Mouse (Mus musculus): ENCODE measurements around the gene Rnf41. TPM values are rescaled to one million over a fixed set of nuclear protein-coding genes. Genes with fewer than 3 reads are reported as not detected.
A peak's percentile ranks its signal among the peaks of the same experiment; 100 is the strongest.

The Rnf41 gene
- polyA plus RNA-seq, 1 experiment from 2014 or later: 32.8 TPM

GRCm38 (mm10) chr10:128459409-128460269 lies 48.2 kb downstream of the Rnf41 start:
- Histone ChIP-seq H3K9me3 (ENCODE audit: low read depth, low read length) (no peaks in the 10 kb centered on the region), H3K4me1 (ENCODE audit: insufficient read depth) (0 out of 2 replicates have a peak, but pooled peaks cover 8% of the 10 kb centered on the region), H3K36me3 (ENCODE audit: insufficient read depth) (peaks cover 30% of the 10 kb centered on the region), H3K4me3 (ENCODE audit: low read depth, low read length) (peak overlapping the region; percentile 95), H3K4me2 (peak overlapping the region; percentile 68), H3K9ac (peak overlapping the region; percentile 96), H3K27me3 (ENCODE audit: insufficient read depth, low read length) (no peaks in the 10 kb centered on the region), H3K27ac (ENCODE audit: low read depth) (peak overlapping the region; percentile 96)
- DNase-seq (peak; percentile 63), ATAC-seq (ENCODE audit: insufficient read depth) (peak; percentile 56)
- TF ChIP-seq CTCF (IDR thresholded peaks at IDR 0.05; ENCODE audit: low read depth): no peak
- WGBS: under 1% methylated on average over 49 of the region's 67 CpGs

- H3K27me3 ChIP-seq (ENCODE audit: insufficient read depth, low read length): no peaks in the 10 kb centered on the region
- no peak for TF ChIP-seq CTCF (IDR thresholded peaks at IDR 0.05; ENCODE audit: low read depth)
- peak; percentile 23 for DNase-seq
- peak overlapping the region; percentile 68 for H3K4me2 ChIP-seq
- 5% methylated on average over 5 of the region's 5 CpGs for whole genome bisulfite sequencing
- peaks cover 36% of the 10 kb centered on the region for H3K36me3 ChIP-seq (ENCODE audit: insufficient read depth)
- no peak for ATAC-seq (ENCODE audit: insufficient read depth)
- 0 out of 2 replicates have a peak, but pooled peaks cover 8% of the 10 kb centered on the region for H3K4me1 ChIP-seq (ENCODE audit: insufficient read depth)
- H3K9me3 ChIP-seq (ENCODE audit: low read depth, low read length): no peaks in the 10 kb centered on the region
- peak overlapping the region; percentile 96 for H3K9ac ChIP-seq
- H3K4me3 ChIP-seq (ENCODE audit: low read depth, low read length): peak overlapping the region; percentile 95
- H3K27ac ChIP-seq (ENCODE audit: low read depth): peak overlapping the region; percentile 96; the same call in 1 of the 2 replicates
Observed at GRCm38 (mm10) chr10:128460270-128460630, 48.8 kb downstream of the Rnf41 start.

- TF ChIP-seq CTCF (IDR thresholded peaks at IDR 0.05; ENCODE audit: low read depth): no peak
- no peak for ATAC-seq (ENCODE audit: insufficient read depth)
- H3K27ac ChIP-seq (ENCODE audit: low read depth): no peak overlapping the region
- no peaks in the 10 kb centered on the region for H3K27me3 ChIP-seq (ENCODE audit: insufficient read depth, low read length)
- H3K9ac ChIP-seq: no peak overlapping the region
- no peak overlapping the region for H3K4me2 ChIP-seq
- H3K4me1 ChIP-seq (ENCODE audit: insufficient read depth): no peaks in the 10 kb centered on the region
- no peaks in the 10 kb centered on the region for H3K9me3 ChIP-seq (ENCODE audit: low read depth, low read length)
- H3K36me3 ChIP-seq (ENCODE audit: insufficient read depth): peaks cover 94% of the 10 kb centered on the region
- DNase-seq: no peak
- H3K4me3 ChIP-seq (ENCODE audit: low read depth, low read length): no peak overlapping the region
- WGBS: 88% methylated on average over 12 of the region's 12 CpGs
Observed at GRCm38 (mm10) chr10:128474366-128474765, 62.9 kb downstream of the Rnf41 start.

- H3K4me2 ChIP-seq: no peak overlapping the region
- no peaks in the 10 kb centered on the region for H3K9me3 ChIP-seq (ENCODE audit: low read depth, low read length)
- DNase-seq: no peak
- no peak for TF ChIP-seq CTCF (IDR thresholded peaks at IDR 0.05; ENCODE audit: low read depth)
- no peak overlapping the region for H3K9ac ChIP-seq
- no peak overlapping the region for H3K4me3 ChIP-seq (ENCODE audit: low read depth, low read length)
- peaks cover 96% of the 10 kb centered on the region for H3K36me3 ChIP-seq (ENCODE audit: insufficient read depth)
- H3K27me3 ChIP-seq (ENCODE audit: insufficient read depth, low read length): no peaks in the 10 kb centered on the region
- WGBS: 85% methylated on average over 7 of the region's 7 CpGs
- H3K27ac ChIP-seq (ENCODE audit: low read depth): no peak overlapping the region
- ATAC-seq (ENCODE audit: insufficient read depth): no peak
- no peaks in the 10 kb centered on the region; the same call in 1 of the 2 replicates for H3K4me1 ChIP-seq (ENCODE audit: insufficient read depth)
Observed at GRCm38 (mm10) chr10:128486370-128486769, 74.9 kb downstream of the Rnf41 start.

GRCm38 (mm10) chr10:128487861-128488712 lies 76.6 kb downstream of the Rnf41 start:
- no peak overlapping the region for H3K4me2 ChIP-seq
- 90% methylated on average over 22 of the region's 22 CpGs for WGBS
- no peaks in the 10 kb centered on the region for H3K9me3 ChIP-seq (ENCODE audit: low read depth, low read length)
- no peak for TF ChIP-seq CTCF (IDR thresholded peaks at IDR 0.05; ENCODE audit: low read depth)
- no peak overlapping the region for H3K9ac ChIP-seq
- DNase-seq (no peak), ATAC-seq (ENCODE audit: insufficient read depth) (no peak)
- peaks cover 7% of the 10 kb centered on the region; the same call in 1 of the 2 replicates for H3K4me1 ChIP-seq (ENCODE audit: insufficient read depth)
- H3K27ac ChIP-seq (ENCODE audit: low read depth): no peak overlapping the region
- no peaks in the 10 kb centered on the region for H3K27me3 ChIP-seq (ENCODE audit: insufficient read depth, low read length)
- no peak overlapping the region for H3K4me3 ChIP-seq (ENCODE audit: low read depth, low read length)
- peaks cover 88% of the 10 kb centered on the region for H3K36me3 ChIP-seq (ENCODE audit: insufficient read depth)

- peaks cover 7% of the 10 kb centered on the region; the same call in 1 of the 2 replicates for H3K4me1 ChIP-seq (ENCODE audit: insufficient read depth)
- ATAC-seq (ENCODE audit: insufficient read depth): no peak
- no peak overlapping the region for H3K27ac ChIP-seq (ENCODE audit: low read depth)
- H3K27me3 ChIP-seq (ENCODE audit: insufficient read depth, low read length): no peaks in the 10 kb centered on the region
- 73% methylated on average over 4 of the region's 4 CpGs for WGBS
- no peak for TF ChIP-seq CTCF (IDR thresholded peaks at IDR 0.05; ENCODE audit: low read depth)
- no peak overlapping the region for H3K9ac ChIP-seq
- no peak overlapping the region for H3K4me3 ChIP-seq (ENCODE audit: low read depth, low read length)
- H3K4me2 ChIP-seq: no peak overlapping the region
- peaks cover 81% of the 10 kb centered on the region for H3K36me3 ChIP-seq (ENCODE audit: insufficient read depth)
- no peak for DNase-seq
- H3K9me3 ChIP-seq (ENCODE audit: low read depth, low read length): no peaks in the 10 kb centered on the region
Observed at GRCm38 (mm10) chr10:128488776-128489175, 77.3 kb downstream of the Rnf41 start.
